Mouse (Mus musculus): ENCODE results near the gene Gm42417. TPM values are rescaled to one million over a fixed set of nuclear protein-coding genes. Genes with fewer than 3 reads are reported as not detected.
A peak's percentile ranks its signal among the peaks of the same experiment; 100 is the strongest.

Gene Gm42417
- polyA plus RNA-seq, 1 experiment from 2014 or later, result not detected

GRCm38 (mm10) chr1:36576991-36577675 lies 37.9 kb upstream of the Gm42417 start:
- Histone ChIP-seq H3K9ac (ENCODE audit: low read length) (no peak overlapping the region), H3K4me3 (replicated peaks; ENCODE audit: low read length) (no peak overlapping the region), H3K36me3 (ENCODE audit: control insufficient read depth, insufficient read depth, low read length) (no peaks in the 10 kb centered on the region), H3K27me3 (ENCODE audit: control insufficient read depth, insufficient read depth, low read length) (no peaks in the 10 kb centered on the region), H3K4me2 (ENCODE audit: low read depth, low read length) (no peak overlapping the region), H3K9me3 (replicated peaks; ENCODE audit: control insufficient read depth, low read length) (no peaks in the 10 kb centered on the region), H3K27ac (ENCODE audit: low read length) (no peak overlapping the region), H3K4me1 (ENCODE audit: control insufficient read depth, insufficient read depth, low read length) (peaks cover 63% of the 10 kb centered on the region)
- WGBS, result 56% methylated on average over 6 of the region's 6 CpGs
- ATAC-seq (ENCODE audit: insufficient read depth, low FRiP score), result 0 out of 2 replicates have a peak, but pooled peaks have one; percentile 10

GRCm38 (mm10) chr1:36575347-36575746 lies 36.1 kb upstream of the Gm42417 start:
- no peak for ATAC-seq (ENCODE audit: insufficient read depth, low FRiP score)
- 0 out of 2 replicates have a peak overlapping the region, but pooled peaks have one; percentile 13 for H3K27ac ChIP-seq (ENCODE audit: low read length)
- no peak overlapping the region for H3K4me2 ChIP-seq (ENCODE audit: low read depth, low read length)
- no peak overlapping the region for H3K9ac ChIP-seq (ENCODE audit: low read length)
- H3K27me3 ChIP-seq (ENCODE audit: control insufficient read depth, insufficient read depth, low read length), result no peaks in the 10 kb centered on the region
- H3K4me3 ChIP-seq (replicated peaks; ENCODE audit: low read length), result no peak overlapping the region
- H3K4me1 ChIP-seq (ENCODE audit: control insufficient read depth, insufficient read depth, low read length), result peaks cover 52% of the 10 kb centered on the region
- WGBS, result 52% methylated on average over 6 of the region's 6 CpGs
- no peaks in the 10 kb centered on the region for H3K36me3 ChIP-seq (ENCODE audit: control insufficient read depth, insufficient read depth, low read length)
- no peaks in the 10 kb centered on the region for H3K9me3 ChIP-seq (replicated peaks; ENCODE audit: control insufficient read depth, low read length)

- peak overlapping the region; percentile 92 for H3K27ac ChIP-seq (ENCODE audit: low read length)
Measured at GRCm38 (mm10) chr1:36574196-36574955, 35.1 kb upstream of the Gm42417 start.

GRCm38 (mm10) chr1:36573524-36573923 lies 34.3 kb upstream of the Gm42417 start:
- WGBS, result 53% methylated on average over 8 of the region's 8 CpGs
- H3K4me1 ChIP-seq (ENCODE audit: control insufficient read depth, insufficient read depth, low read length), result peaks cover 57% of the 10 kb centered on the region
- no peak for ATAC-seq (ENCODE audit: insufficient read depth, low FRiP score)
- peak overlapping the region; percentile 92 for H3K27ac ChIP-seq (ENCODE audit: low read length)
- H3K4me3 ChIP-seq (replicated peaks; ENCODE audit: low read length), result no peak overlapping the region
- no peaks in the 10 kb centered on the region for H3K9me3 ChIP-seq (replicated peaks; ENCODE audit: control insufficient read depth, low read length)
- no peaks in the 10 kb centered on the region for H3K36me3 ChIP-seq (ENCODE audit: control insufficient read depth, insufficient read depth, low read length)
- peak overlapping the region; percentile 44 for H3K9ac ChIP-seq (ENCODE audit: low read length)
- no peaks in the 10 kb centered on the region for H3K27me3 ChIP-seq (ENCODE audit: control insufficient read depth, insufficient read depth, low read length)
- no peak overlapping the region for H3K4me2 ChIP-seq (ENCODE audit: low read depth, low read length)

More at GRCm38 (mm10) chr1:36574196-36574955, 35.1 kb upstream of the Gm42417 start:
- Histone ChIP-seq H3K36me3 (ENCODE audit: control insufficient read depth, insufficient read depth, low read length) (no peaks in the 10 kb centered on the region), H3K4me3 (replicated peaks; ENCODE audit: low read length) (no peak overlapping the region), H3K4me2 (ENCODE audit: low read depth, low read length) (no peak overlapping the region), H3K9ac (ENCODE audit: low read length) (peak overlapping the region; percentile 44), H3K4me1 (ENCODE audit: control insufficient read depth, insufficient read depth, low read length) (peaks cover 52% of the 10 kb centered on the region), H3K9me3 (replicated peaks; ENCODE audit: control insufficient read depth, low read length) (no peaks in the 10 kb centered on the region), H3K27me3 (ENCODE audit: control insufficient read depth, insufficient read depth, low read length) (no peaks in the 10 kb centered on the region)
- peak; percentile 38; the same call in 1 of the 2 replicates for ATAC-seq (ENCODE audit: insufficient read depth, low FRiP score)
- WGBS, result 61% methylated on average over 5 of the region's 5 CpGs

- ATAC-seq (ENCODE audit: insufficient read depth, low FRiP score), result no peak
- Histone ChIP-seq H3K4me1 (ENCODE audit: control insufficient read depth, insufficient read depth, low read length) (peaks cover 59% of the 10 kb centered on the region), H3K36me3 (ENCODE audit: control insufficient read depth, insufficient read depth, low read length) (no peaks in the 10 kb centered on the region), H3K9me3 (replicated peaks; ENCODE audit: control insufficient read depth, low read length) (no peaks in the 10 kb centered on the region), H3K4me2 (ENCODE audit: low read depth, low read length) (no peak overlapping the region), H3K4me3 (replicated peaks; ENCODE audit: low read length) (no peak overlapping the region), H3K9ac (ENCODE audit: low read length) (no peak overlapping the region), H3K27ac (ENCODE audit: low read length) (peak overlapping the region; percentile 92), H3K27me3 (ENCODE audit: control insufficient read depth, insufficient read depth, low read length) (no peaks in the 10 kb centered on the region)
- 85% methylated on average over 1 of the region's 1 CpGs for WGBS
Measured at GRCm38 (mm10) chr1:36572709-36573108, 33.5 kb upstream of the Gm42417 start.

GRCm38 (mm10) chr1:36572140-36572700 lies 33.0 kb upstream of the Gm42417 start:
- Histone ChIP-seq H3K4me2 (ENCODE audit: low read depth, low read length) (no peak overlapping the region), H3K36me3 (ENCODE audit: control insufficient read depth, insufficient read depth, low read length) (no peaks in the 10 kb centered on the region), H3K4me3 (replicated peaks; ENCODE audit: low read length) (no peak overlapping the region), H3K9me3 (replicated peaks; ENCODE audit: control insufficient read depth, low read length) (no peaks in the 10 kb centered on the region), H3K27ac (ENCODE audit: low read length) (peak overlapping the region; percentile 92; the same call in 1 of the 2 replicates), H3K27me3 (ENCODE audit: control insufficient read depth, insufficient read depth, low read length) (no peaks in the 10 kb centered on the region), H3K9ac (ENCODE audit: low read length) (0 out of 2 replicates have a peak overlapping the region, but pooled peaks have one; percentile 1), H3K4me1 (ENCODE audit: control insufficient read depth, insufficient read depth, low read length) (peaks cover 59% of the 10 kb centered on the region)
- no peak for ATAC-seq (ENCODE audit: insufficient read depth, low FRiP score)
- WGBS, result 56% methylated on average over 2 of the region's 2 CpGs

GRCm38 (mm10) chr1:36571627-36572026 lies 32.4 kb upstream of the Gm42417 start:
- no peak overlapping the region; the same call in 1 of the 2 replicates for H3K27ac ChIP-seq (ENCODE audit: low read length)
- H3K4me1 ChIP-seq (ENCODE audit: control insufficient read depth, insufficient read depth, low read length), result peaks cover 57% of the 10 kb centered on the region
- H3K27me3 ChIP-seq (ENCODE audit: control insufficient read depth, insufficient read depth, low read length), result no peaks in the 10 kb centered on the region
- WGBS, result 43% methylated on average over 6 of the region's 6 CpGs
- no peak overlapping the region for H3K4me2 ChIP-seq (ENCODE audit: low read depth, low read length)
- no peak overlapping the region for H3K4me3 ChIP-seq (replicated peaks; ENCODE audit: low read length)
- 0 out of 2 replicates have a peak overlapping the region, but pooled peaks have one; percentile 1 for H3K9ac ChIP-seq (ENCODE audit: low read length)
- H3K36me3 ChIP-seq (ENCODE audit: control insufficient read depth, insufficient read depth, low read length), result no peaks in the 10 kb centered on the region
- no peak for ATAC-seq (ENCODE audit: insufficient read depth, low FRiP score)
- no peaks in the 10 kb centered on the region for H3K9me3 ChIP-seq (replicated peaks; ENCODE audit: control insufficient read depth, low read length)

GRCm38 (mm10) chr1:36570320-36570719 lies 31.1 kb upstream of the Gm42417 start:
- Histone ChIP-seq H3K4me1 (ENCODE audit: control insufficient read depth, insufficient read depth, low read length) (peaks cover 46% of the 10 kb centered on the region), H3K27me3 (ENCODE audit: control insufficient read depth, insufficient read depth, low read length) (no peaks in the 10 kb centered on the region), H3K4me2 (ENCODE audit: low read depth, low read length) (no peak overlapping the region), H3K36me3 (ENCODE audit: control insufficient read depth, insufficient read depth, low read length) (no peaks in the 10 kb centered on the region), H3K4me3 (replicated peaks; ENCODE audit: low read length) (no peak overlapping the region), H3K9ac (ENCODE audit: low read length) (peak overlapping the region; percentile 27; the same call in 1 of the 2 replicates), H3K27ac (ENCODE audit: low read length) (peak overlapping the region; percentile 70; the same call in 1 of the 2 replicates), H3K9me3 (replicated peaks; ENCODE audit: control insufficient read depth, low read length) (no peaks in the 10 kb centered on the region)
- no peak for ATAC-seq (ENCODE audit: insufficient read depth, low FRiP score)
- 84% methylated on average over 5 of the region's 5 CpGs for WGBS
